Mouse (Mus musculus) cerebellum, adult 2 months (tissue): Measurements from ENCODE around the gene S1pr5. TPM values are rescaled to one million over a fixed set of nuclear protein-coding genes. Genes with fewer than 3 reads are reported as not detected.

Experiments used
- DNase-seq, 2 experiments: peaks; one replicate each; pipeline ENCODE4 v3.0.0; 2021
- H3K27ac ChIP-seq: fragments of 200-500 bp; 2 replicates; pipeline ENCODE4 v1.5.1; 2012; ENCODE audit warnings: low read length, control low read depth, inconsistent platforms; ENCODE audit not compliant: insufficient read depth
- H3K27me3 ChIP-seq: fragments of 200-500 bp; 2 replicates; pipeline ENCODE4 v1.6.1; 2012; ENCODE audit warnings: inconsistent platforms, mild to moderate bottlenecking, low read length, moderate library complexity; ENCODE audit not compliant: control insufficient read depth, insufficient read depth
- H3K4me1 ChIP-seq: fragments of 200-500 bp; 2 replicates; pipeline ENCODE4 v1.6.1; 2011; ENCODE audit warnings: low read length; ENCODE audit not compliant: control insufficient read depth, insufficient read depth
- H3K4me3 ChIP-seq: fragments of 200-500 bp; replicated peaks from 2 replicates; pipeline ENCODE3; 2011; ENCODE audit warnings: mild to moderate bottlenecking, low read depth, low read length, control low read depth; ENCODE audit not compliant: insufficient read depth
- CTCF ChIP-seq: fragments of 200-500 bp; IDR thresholded peaks from 2 replicates; pipeline ENCODE4 v1.5.1; 2011; ENCODE audit warnings: low read depth, mild to moderate bottlenecking, control low read depth, low read length, moderate library complexity, borderline replicate concordance; ENCODE audit not compliant: insufficient read depth
- POLR2A ChIP-seq: fragments of 200-500 bp; IDR thresholded peaks from 2 replicates; pipeline ENCODE4 v1.6.1; 2011; ENCODE audit warnings: low read length, control low read depth, borderline replicate concordance; ENCODE audit not compliant: insufficient read depth
- WGBS: fragments of 180-500 bp; shearing (Covaris S2); methylation state at CpG from one replicate; pipeline ENCODE4 v1.1.7; 2018; 5-methylcytosine and 5-hydroxymethylcytosine counted together
- polyA plus RNA-seq: library from polyadenylated mRNA; depleted of rRNA; stranded (reverse); fragments of >200 nt; gene quantifications from 2 replicates; pipeline ENCODE4 v1.2.3, GENCODE M21; 2012

The S1pr5 gene
- polyA plus RNA-seq, 1 experiment: 44.6 TPM

DNA sequence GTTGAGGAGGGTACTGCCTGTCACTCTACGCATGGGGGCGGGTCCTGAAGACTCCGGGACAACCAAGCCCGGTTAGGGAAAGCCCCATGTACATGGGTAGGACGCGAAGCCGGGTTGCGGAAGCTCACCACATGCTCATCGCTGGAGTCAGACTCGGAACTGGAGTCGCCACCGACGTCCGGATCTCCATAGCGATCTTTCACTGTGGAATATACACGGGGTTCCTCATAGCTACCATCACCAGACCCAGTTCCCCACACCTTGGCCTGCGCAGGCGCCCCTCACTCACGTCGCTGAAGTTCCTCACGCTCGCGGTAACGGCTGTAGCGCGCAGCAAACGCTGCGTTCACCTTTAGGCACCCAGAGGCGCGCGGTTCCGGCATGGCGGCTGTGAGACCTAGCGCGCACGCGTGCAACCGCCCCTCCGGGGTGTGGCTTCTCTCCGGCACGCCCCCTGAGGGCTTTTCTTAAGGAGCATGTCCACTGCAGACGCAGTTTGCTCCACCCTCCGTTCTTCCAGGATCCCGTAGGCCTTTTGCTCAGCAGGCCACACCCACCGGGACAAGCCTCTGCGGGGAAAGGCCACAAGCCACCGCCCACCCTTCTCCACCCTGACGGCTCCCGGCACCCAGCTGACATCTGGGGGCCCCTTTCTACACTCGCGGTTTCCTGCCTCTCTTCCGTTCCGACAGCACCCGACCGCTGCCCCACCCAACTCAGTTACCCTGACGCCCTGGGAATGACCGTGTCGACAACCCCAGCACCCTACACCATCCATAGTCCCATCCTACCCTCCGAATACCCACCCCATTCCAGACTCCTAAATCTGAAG is 39.5 kb upstream of the S1pr5 start, which contains the start of gene Kri1:
Gene Kri1 (minus strand): TSS at position 399 of the 832 bp plus-strand sequence.
- no peaks in the 10 kb centered on the region for H3K27me3 ChIP-seq
- H3K4me3 ChIP-seq: peak within 1 kb of the TSS; percentile 99
- H3K4me1 ChIP-seq: peaks cover 14% of the 10 kb centered on the region
- under 1% methylated on average over 59 of the region's 59 CpGs for WGBS
- H3K27ac ChIP-seq: peak within 1 kb of the TSS; percentile 64
- TF ChIP-seq CTCF (no peak), POLR2A (peak; percentile 96)
- peak; percentile 97 for DNase-seq

GRCm38 (mm10) chr9:21286753-21287152 is 38.5 kb upstream of the S1pr5 start:
- DNase-seq: no peak
- no peaks in the 10 kb centered on the region for H3K27me3 ChIP-seq
- H3K4me1 ChIP-seq: peaks cover 14% of the 10 kb centered on the region
- H3K4me3 ChIP-seq: peak overlapping the region; percentile 23
- H3K27ac ChIP-seq: no peak overlapping the region; the same call in 1 of the 2 replicates
- 51% methylated on average over 3 of the region's 3 CpGs for WGBS
- TF ChIP-seq POLR2A (no peak), CTCF (no peak)

DNA sequence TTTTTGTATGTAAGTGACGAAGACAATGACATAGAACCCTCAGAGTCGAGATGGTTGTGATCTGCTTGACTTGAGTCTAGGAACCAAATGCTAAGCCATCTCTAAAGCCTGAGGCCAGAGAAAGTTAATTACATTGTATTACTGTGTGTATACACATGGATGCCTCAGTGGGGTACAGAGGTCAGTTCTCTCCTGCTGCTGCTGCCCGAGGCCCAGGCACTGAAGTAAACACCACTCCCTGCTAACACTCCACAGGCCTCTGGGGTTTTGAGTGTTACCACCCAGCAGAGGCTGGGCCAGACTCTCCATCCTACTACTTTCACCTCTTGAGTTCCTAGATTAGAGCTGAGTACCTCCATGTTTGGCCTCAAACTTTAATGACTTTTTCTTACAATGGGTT is 35.8 kb upstream of the S1pr5 start:
- no peak overlapping the region for H3K27ac ChIP-seq
- H3K4me1 ChIP-seq: peaks cover 12% of the 10 kb centered on the region
- no peaks in the 10 kb centered on the region for H3K27me3 ChIP-seq
- WGBS: 88% methylated on average over 3 of the region's 3 CpGs
- TF ChIP-seq CTCF (no peak), POLR2A (no peak)
- DNase-seq: no peak
- H3K4me3 ChIP-seq: no peak overlapping the region

DNA sequence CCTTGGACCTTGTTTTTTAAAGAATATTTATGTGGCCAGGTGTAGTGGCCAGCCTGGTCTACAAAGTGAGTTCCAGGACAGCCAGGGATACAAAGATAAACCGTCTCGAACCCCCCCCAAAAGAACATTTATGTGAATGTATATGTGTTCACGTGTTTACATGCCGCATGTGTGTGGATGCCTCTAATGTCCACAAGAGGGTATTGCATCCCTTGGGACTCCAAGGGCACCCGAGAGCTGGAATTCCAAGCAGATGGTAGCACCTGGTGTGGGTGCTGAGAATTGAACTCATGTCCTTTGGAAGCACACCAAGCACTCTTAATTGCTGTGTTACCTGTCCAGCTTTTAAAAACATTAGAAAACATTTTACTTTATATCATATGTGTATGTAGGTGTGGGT is 35.3 kb upstream of the S1pr5 start:
- DNase-seq: no peak
- 86% methylated on average over 5 of the region's 5 CpGs for WGBS
- Histone ChIP-seq H3K4me3 (no peak overlapping the region), H3K27ac (no peak overlapping the region), H3K27me3 (no peaks in the 10 kb centered on the region), H3K4me1 (peaks cover 9% of the 10 kb centered on the region)
- TF ChIP-seq POLR2A (no peak), CTCF (no peak)

DNA sequence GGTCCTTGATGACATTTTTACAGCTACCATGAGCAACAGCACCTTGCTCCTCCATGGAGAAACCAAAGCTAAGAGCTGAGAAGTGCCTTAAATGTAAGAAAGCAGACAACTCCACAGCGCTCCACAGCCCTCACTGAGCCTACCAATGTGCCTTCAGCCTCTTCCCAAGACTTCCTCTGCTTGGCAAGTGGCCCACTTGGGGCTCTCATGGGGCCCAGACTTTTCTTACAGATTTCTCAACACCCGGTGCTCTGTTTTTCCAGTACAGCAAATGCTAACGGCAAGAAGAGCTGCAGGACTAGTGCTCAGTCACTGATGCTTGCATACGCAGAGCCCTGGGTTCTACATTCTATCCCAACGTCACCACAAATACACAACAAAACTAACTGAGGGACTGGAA is 29.5 kb upstream of the S1pr5 start:
- TF ChIP-seq POLR2A (no peak), CTCF (no peak)
- Histone ChIP-seq H3K4me3 (no peak overlapping the region), H3K27ac (no peak overlapping the region), H3K27me3 (no peaks in the 10 kb centered on the region), H3K4me1 (no peaks in the 10 kb centered on the region)
- DNase-seq: peak in 1 of 2 experiments; percentile 16
- 88% methylated on average over 5 of the region's 5 CpGs for WGBS

DNA sequence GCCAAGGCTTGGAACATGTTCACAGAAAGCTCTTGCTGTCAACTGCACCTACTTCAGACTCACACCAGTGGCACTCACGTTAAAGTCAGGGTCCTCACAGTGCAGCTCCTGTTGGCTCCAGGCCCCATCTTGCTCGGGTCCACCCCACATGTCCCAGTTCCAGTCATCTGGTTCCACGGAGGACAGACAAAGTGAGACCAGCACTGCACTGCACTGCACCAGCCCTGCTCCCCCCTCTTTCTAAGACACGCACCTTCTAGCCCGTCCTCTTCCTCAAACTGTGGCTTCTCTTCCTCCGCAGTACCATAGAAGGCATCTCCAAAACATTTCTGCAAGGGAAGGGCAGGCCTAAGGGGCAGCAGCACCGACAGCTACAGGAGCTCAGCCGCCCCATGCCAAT is 28.1 kb upstream of the S1pr5 start:
- no peak for DNase-seq
- no peak overlapping the region for H3K4me3 ChIP-seq
- H3K27ac ChIP-seq: no peak overlapping the region
- H3K27me3 ChIP-seq: no peaks in the 10 kb centered on the region
- TF ChIP-seq POLR2A (no peak), CTCF (no peak)
- 71% methylated on average over 8 of the region's 8 CpGs for WGBS
- no peaks in the 10 kb centered on the region for H3K4me1 ChIP-seq

- Histone ChIP-seq H3K27me3 (no peaks in the 10 kb centered on the region), H3K4me3 (no peak overlapping the region), H3K27ac (no peak overlapping the region), H3K4me1 (no peaks in the 10 kb centered on the region)
- TF ChIP-seq CTCF (no peak), POLR2A (no peak)
- no peak for DNase-seq
- WGBS: 86% methylated on average over 12 of the region's 12 CpGs
These were observed 27.5 kb upstream of the S1pr5 start for GRCm38 (mm10) chr9:21275727-21276126.
